Mouse (Mus musculus): ENCODE measurements at regions not wholly inside any gene's neighbourhood (a gene's known extent, or its start where the extent isn't known, plus 50 kb on each side); places are given as distances from the start of the nearest gene placed in this dataset.

GRCm38 (mm10) chr9:30777816-30778215 is 144.4 kb downstream of the Adamts15 start:
- TF ChIP-seq POLR2A (IDR thresholded peaks at IDR 0.05; ENCODE audit: control insufficient read depth, low read depth, low read length) (no peak), CTCF (IDR thresholded peaks at IDR 0.05; ENCODE audit: control insufficient read depth, insufficient read depth, insufficient replicate concordance, low read depth, low read length) (no peak)

Data from testis, adult 2 months (tissue).